Mouse (Mus musculus): ENCODE measurements around the gene Sesn2. TPM values are rescaled to one million over a fixed set of nuclear protein-coding genes. Genes with fewer than 3 reads are reported as not detected.

Sesn2 gene
- polyA plus RNA-seq, 1 experiment from 2014 or later = 14.2 TPM

- Histone ChIP-seq H3K4me3 (replicated peaks) (no peak overlapping the region), H3K27ac (peak overlapping the region; percentile 21; the same call in 1 of the 2 replicates), H3K9me3 (no peaks in the 10 kb centered on the region), H3K9ac (no peak overlapping the region), H3K36me3 (peaks cover 10% of the 10 kb centered on the region; the same call in 1 of the 2 replicates), H3K4me1 (no peaks in the 10 kb centered on the region; the same call in 1 of the 2 replicates), H3K27me3 (replicated peaks) (no peaks in the 10 kb centered on the region), H3K4me2 (no peak overlapping the region)
- peak; percentile 48; the same call in 1 of the 2 replicates for ATAC-seq (ENCODE audit: insufficient read depth, low FRiP score, low read depth)
- WGBS = 76% methylated on average over 20 of the region's 20 CpGs
Observed at GRCm38 (mm10) chr4:132530033-132530804, 19.9 kb upstream of the Sesn2 start.

DNA sequence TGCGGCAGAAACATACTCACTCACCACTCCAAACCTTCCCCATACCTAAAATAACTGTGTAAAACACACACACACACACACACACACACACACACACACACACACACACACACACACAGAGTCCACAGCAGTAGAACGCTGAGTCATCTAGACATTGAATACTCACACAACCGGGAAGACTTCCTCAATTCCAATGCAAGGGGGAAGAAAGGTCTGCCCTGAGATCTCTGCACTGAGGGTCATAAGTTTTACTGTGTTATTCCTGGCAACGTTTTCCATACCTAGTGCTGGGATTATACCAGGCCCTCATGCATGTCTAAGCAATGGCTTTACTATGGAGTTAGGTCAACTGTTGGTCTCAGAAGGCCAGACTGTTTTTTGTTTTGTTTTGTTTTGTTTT lies 19.0 kb upstream of the Sesn2 start:
- Histone ChIP-seq H3K4me3 (replicated peaks) (no peak overlapping the region), H3K9me3 (no peaks in the 10 kb centered on the region), H3K4me2 (no peak overlapping the region), H3K36me3 (peaks cover 10% of the 10 kb centered on the region; the same call in 1 of the 2 replicates), H3K4me1 (peaks cover 7% of the 10 kb centered on the region; the same call in 1 of the 2 replicates), H3K27me3 (replicated peaks) (no peaks in the 10 kb centered on the region), H3K27ac (peak overlapping the region; percentile 21; the same call in 1 of the 2 replicates), H3K9ac (no peak overlapping the region)
- ATAC-seq (ENCODE audit: insufficient read depth, low FRiP score, low read depth) = no peak
- WGBS = 69% methylated on average over 4 of the region's 4 CpGs

DNA sequence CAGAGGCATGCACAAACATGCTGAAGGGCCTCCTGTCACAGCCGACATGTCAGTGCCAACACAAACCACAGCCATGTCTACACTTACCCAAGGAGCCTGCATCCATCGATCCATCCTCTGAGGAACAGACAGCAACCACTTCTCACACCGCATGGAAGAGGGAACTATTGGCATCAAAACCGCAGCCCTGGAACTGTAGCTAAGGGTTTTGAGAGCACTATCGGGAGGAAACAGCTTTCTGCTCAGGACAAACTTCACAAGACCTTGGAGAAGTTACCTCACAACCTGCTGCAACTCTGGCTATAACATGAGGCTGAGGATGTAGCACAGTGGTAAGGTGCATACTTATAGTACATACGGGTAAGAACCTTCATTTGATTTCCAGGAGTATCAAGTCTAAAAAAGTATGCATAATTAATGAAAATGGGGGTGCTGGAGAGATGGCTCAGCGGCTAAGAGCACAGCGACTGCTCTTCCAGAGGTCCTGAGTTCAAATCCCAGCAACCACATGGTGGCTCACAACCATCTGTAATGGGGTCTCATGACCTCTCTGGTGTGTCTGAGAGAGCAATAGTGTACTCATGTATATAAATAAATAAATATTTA lies 17.7 kb upstream of the Sesn2 start:
- Histone ChIP-seq H3K27me3 (replicated peaks) (no peaks in the 10 kb centered on the region), H3K4me1 (peaks cover 9% of the 10 kb centered on the region; the same call in 1 of the 2 replicates), H3K27ac (no peak overlapping the region), H3K4me2 (no peak overlapping the region), H3K9ac (no peak overlapping the region), H3K9me3 (no peaks in the 10 kb centered on the region), H3K36me3 (peaks cover 10% of the 10 kb centered on the region; the same call in 1 of the 2 replicates), H3K4me3 (replicated peaks) (no peak overlapping the region)
- ATAC-seq (ENCODE audit: insufficient read depth, low FRiP score, low read depth) = no peak
- 88% methylated on average over 8 of the region's 8 CpGs for WGBS

GRCm38 (mm10) chr4:132526678-132527077 lies 16.4 kb upstream of the Sesn2 start:
- Histone ChIP-seq H3K4me2 (no peak overlapping the region), H3K36me3 (peaks cover 10% of the 10 kb centered on the region; the same call in 1 of the 2 replicates), H3K9ac (no peak overlapping the region), H3K4me1 (0 out of 2 replicates have a peak, but pooled peaks cover 9% of the 10 kb centered on the region), H3K27me3 (replicated peaks) (no peaks in the 10 kb centered on the region), H3K27ac (no peak overlapping the region), H3K4me3 (replicated peaks) (no peak overlapping the region), H3K9me3 (no peaks in the 10 kb centered on the region)
- no peak for ATAC-seq (ENCODE audit: insufficient read depth, low FRiP score, low read depth)
- 55% methylated on average over 2 of the region's 2 CpGs for WGBS

- H3K9me3 ChIP-seq = no peaks in the 10 kb centered on the region
- ATAC-seq (ENCODE audit: insufficient read depth, low FRiP score, low read depth) = 0 out of 2 replicates have a peak, but pooled peaks have one; percentile 47
- H3K27ac ChIP-seq = peak overlapping the region; percentile 82
- WGBS = 49% methylated on average over 6 of the region's 6 CpGs
- no peak overlapping the region for H3K4me2 ChIP-seq
- no peaks in the 10 kb centered on the region for H3K27me3 ChIP-seq (replicated peaks)
- H3K36me3 ChIP-seq = 0 out of 2 replicates have a peak, but pooled peaks cover under 1% of the 10 kb centered on the region
- H3K9ac ChIP-seq = no peak overlapping the region
- 0 out of 2 replicates have a peak, but pooled peaks cover 9% of the 10 kb centered on the region for H3K4me1 ChIP-seq
- no peak overlapping the region for H3K4me3 ChIP-seq (replicated peaks)
Observed at GRCm38 (mm10) chr4:132524808-132525207, 14.5 kb upstream of the Sesn2 start.

DNA sequence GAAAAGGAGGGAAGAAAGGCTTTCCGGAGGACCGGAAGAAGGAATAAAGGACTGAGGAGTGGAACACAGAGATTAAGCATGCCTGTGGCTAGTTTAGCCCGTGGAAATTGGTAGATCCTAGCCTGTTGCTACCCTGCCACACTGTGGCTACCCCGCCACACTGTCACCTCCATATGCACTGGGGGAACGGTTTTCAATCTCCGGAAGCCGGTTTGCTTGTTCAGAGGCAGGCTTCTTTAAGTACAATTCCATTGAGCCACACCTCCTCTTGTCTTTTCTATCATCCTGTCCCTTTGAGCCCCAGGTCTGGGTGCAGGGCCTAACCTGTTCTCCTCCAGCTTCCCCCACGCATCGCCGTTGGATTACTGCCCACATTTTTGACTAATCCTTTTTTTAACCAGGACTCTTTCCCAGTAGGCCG lies 14.0 kb upstream of the Sesn2 start:
- Histone ChIP-seq H3K27ac (peak overlapping the region; percentile 82), H3K27me3 (replicated peaks) (no peaks in the 10 kb centered on the region), H3K4me1 (0 out of 2 replicates have a peak, but pooled peaks cover 9% of the 10 kb centered on the region), H3K36me3 (no peaks in the 10 kb centered on the region), H3K9ac (no peak overlapping the region), H3K4me2 (no peak overlapping the region), H3K9me3 (no peaks in the 10 kb centered on the region), H3K4me3 (replicated peaks) (no peak overlapping the region)
- 27% methylated on average over 11 of the region's 11 CpGs for WGBS
- ATAC-seq (ENCODE audit: insufficient read depth, low FRiP score, low read depth) = 0 out of 2 replicates have a peak, but pooled peaks have one; percentile 23

- Histone ChIP-seq H3K9me3 (no peaks in the 10 kb centered on the region), H3K4me3 (replicated peaks) (no peak overlapping the region), H3K4me2 (no peak overlapping the region), H3K27ac (no peak overlapping the region), H3K4me1 (peaks cover 4% of the 10 kb centered on the region; the same call in 1 of the 2 replicates), H3K27me3 (replicated peaks) (no peaks in the 10 kb centered on the region), H3K9ac (no peak overlapping the region), H3K36me3 (no peaks in the 10 kb centered on the region)
- no peak for ATAC-seq (ENCODE audit: insufficient read depth, low FRiP score, low read depth)
- 87% methylated on average over 3 of the region's 3 CpGs for WGBS
Observed at GRCm38 (mm10) chr4:132519188-132519587, 8.9 kb upstream of the Sesn2 start.

GRCm38 (mm10) chr4:132518066-132518465 lies 7.8 kb upstream of the Sesn2 start:
- Histone ChIP-seq H3K4me3 (replicated peaks) (no peak overlapping the region), H3K27me3 (replicated peaks) (no peaks in the 10 kb centered on the region), H3K9me3 (no peaks in the 10 kb centered on the region), H3K4me2 (no peak overlapping the region), H3K4me1 (peaks cover 4% of the 10 kb centered on the region; the same call in 1 of the 2 replicates), H3K36me3 (no peaks in the 10 kb centered on the region), H3K9ac (no peak overlapping the region), H3K27ac (peak overlapping the region; percentile 61)
- peak; percentile 30; the same call in 1 of the 2 replicates for ATAC-seq (ENCODE audit: insufficient read depth, low FRiP score, low read depth)
- 60% methylated on average over 8 of the region's 8 CpGs for WGBS

DNA sequence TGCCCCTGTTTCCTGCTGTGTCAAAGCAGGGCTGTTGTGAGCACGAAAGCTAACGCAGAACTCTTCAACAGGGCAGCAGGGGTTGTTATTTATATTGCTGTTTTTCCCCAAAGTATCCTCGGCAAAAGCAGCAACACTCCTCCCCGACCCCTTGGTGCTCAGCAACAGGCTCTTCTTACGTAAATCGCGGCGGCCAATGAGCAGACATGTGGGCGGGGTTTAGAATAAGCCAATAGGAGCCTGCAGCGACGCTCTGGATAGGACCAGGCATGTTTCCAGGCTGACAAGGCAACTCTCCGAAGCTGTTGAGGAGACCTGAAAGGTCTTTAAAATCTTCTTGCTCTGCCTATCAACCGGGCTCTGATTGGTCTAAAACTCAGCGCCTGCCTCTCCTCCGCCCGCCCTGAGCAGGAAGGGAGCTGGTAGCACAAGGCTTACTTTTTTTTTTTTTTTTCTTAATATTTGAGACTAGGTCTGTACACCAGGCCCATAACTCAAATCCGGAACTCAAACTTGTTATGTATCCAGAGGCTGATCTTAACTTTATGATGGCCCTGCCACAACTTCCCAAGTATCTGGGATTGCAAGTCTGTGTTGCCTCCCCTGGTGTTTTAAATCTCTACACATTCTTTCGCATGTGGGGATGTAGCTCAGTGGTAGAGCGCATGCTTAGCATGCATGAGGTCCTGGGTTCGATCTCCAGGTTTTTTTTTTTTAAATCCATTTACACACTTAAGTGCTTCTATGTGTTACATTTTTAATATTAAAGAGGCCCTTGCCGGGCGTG lies 5.3 kb upstream of the Sesn2 start:
- no peaks in the 10 kb centered on the region for H3K36me3 ChIP-seq
- peak overlapping the region; percentile 87 for H3K4me2 ChIP-seq
- H3K4me3 ChIP-seq (replicated peaks) = peak overlapping the region; percentile 48
- no peak overlapping the region for H3K9ac ChIP-seq
- H3K27me3 ChIP-seq (replicated peaks) = no peaks in the 10 kb centered on the region
- WGBS = 19% methylated on average over 22 of the region's 22 CpGs
- H3K27ac ChIP-seq = peak overlapping the region; percentile 92
- peak; percentile 95 for ATAC-seq (ENCODE audit: insufficient read depth, low FRiP score, low read depth)
- no peaks in the 10 kb centered on the region for H3K9me3 ChIP-seq
- peaks cover 4% of the 10 kb centered on the region; the same call in 1 of the 2 replicates for H3K4me1 ChIP-seq

DNA sequence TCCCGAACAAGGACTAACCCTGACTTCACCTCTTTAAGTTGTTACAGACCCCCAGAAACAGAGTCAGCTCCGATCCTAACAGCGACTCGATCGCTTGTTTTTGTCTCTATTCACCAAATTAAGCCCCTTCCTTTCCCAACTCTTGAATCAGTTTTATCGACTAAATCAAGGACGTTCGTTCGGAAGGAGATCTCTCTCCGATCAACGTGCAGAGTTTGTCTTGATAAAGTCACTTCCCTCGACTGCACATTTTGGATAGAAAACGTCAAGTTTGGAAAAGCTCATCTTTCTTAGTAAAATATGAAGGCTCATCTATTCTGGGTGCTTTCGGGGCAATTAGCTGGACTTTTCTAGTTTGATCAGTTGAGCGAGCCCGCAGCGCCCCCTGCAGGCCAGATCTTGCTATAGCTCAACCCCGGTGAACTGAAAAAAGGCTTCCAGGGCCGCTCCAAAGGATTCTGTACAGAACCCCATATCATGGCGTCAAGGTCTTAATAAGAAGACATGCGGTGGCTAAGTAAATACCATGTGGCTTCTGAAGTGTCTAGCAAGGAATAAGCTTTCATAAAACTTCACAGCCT lies 4.3 kb upstream of the Sesn2 start:
- Histone ChIP-seq H3K36me3 (no peaks in the 10 kb centered on the region), H3K9me3 (no peaks in the 10 kb centered on the region), H3K4me1 (peaks cover 4% of the 10 kb centered on the region; the same call in 1 of the 2 replicates), H3K4me3 (replicated peaks) (peak overlapping the region; percentile 48), H3K9ac (no peak overlapping the region), H3K4me2 (peak overlapping the region; percentile 87), H3K27ac (peak overlapping the region; percentile 90), H3K27me3 (replicated peaks) (no peaks in the 10 kb centered on the region)
- no peak for ATAC-seq (ENCODE audit: insufficient read depth, low FRiP score, low read depth)
- WGBS = 2% methylated on average over 21 of the region's 21 CpGs

Measured in stomach, embryonic 15.5 days (tissue).